Mouse (Mus musculus) embryonic stem cell, embryonic (primary cell): ENCODE measurements at regions not wholly inside any gene's neighbourhood (a gene's known extent, or its start where the extent isn't known, plus 50 kb on each side); places are given as distances from the start of the nearest gene placed in this dataset.
"Not testable (repeated sequence)": the region's sequence is repeated elsewhere in the genome, so short reads cannot be mapped to it uniquely, and the experiment has no call there.

Source experiments
- CTCF ChIA-PET, 4 experiments: fragments of 300-600 bp in 2 of 4; fragments of 350-600 bp in 2 of 4; sonication (Branson Sonifier 250); formaldehyde crosslinking; loops; one replicate each; lab custom pipeline; 2022; ENCODE audit warnings: inconsistent platforms in 2 of 4; lab: Charles Lee
- POLR2A ChIA-PET, 4 experiments: fragments of 300-600 bp in 2 of 4; fragments of 350-600 bp in 2 of 4; sonication (Branson Sonifier 250); formaldehyde crosslinking; loops; one replicate each; lab custom pipeline; 2022; ENCODE audit warnings: antibody characterized with exemption in 4 of 4, inconsistent platforms in 1 of 4; lab: Charles Lee

- ChIA-PET CTCF (no interaction called here), POLR2A (no interaction called here)
Observed at GRCm38 (mm10) chr6:9498921-9499320, 550.7 kb downstream of the Nxph1 start.

DNA sequence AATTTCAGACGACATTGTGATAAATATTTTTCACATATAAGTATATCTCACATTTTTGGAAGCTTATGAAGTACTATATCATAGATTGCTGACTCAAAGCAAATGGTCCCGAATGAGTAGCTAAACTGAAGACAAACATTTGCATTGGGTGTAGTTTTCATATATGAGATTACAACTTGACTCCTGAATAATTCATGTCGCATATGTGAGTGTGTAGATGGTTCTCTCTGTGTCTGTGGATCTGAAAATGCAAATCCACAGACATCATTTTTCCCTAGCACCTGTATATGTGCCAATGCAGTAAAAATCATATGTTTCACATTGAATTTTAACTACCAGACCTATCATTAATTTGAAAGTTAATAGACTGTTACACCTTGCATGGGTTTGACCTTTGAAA is 586.2 kb downstream of the Nxph1 start:
- ChIA-PET CTCF (no interaction called here), POLR2A (no interaction called here)

DNA sequence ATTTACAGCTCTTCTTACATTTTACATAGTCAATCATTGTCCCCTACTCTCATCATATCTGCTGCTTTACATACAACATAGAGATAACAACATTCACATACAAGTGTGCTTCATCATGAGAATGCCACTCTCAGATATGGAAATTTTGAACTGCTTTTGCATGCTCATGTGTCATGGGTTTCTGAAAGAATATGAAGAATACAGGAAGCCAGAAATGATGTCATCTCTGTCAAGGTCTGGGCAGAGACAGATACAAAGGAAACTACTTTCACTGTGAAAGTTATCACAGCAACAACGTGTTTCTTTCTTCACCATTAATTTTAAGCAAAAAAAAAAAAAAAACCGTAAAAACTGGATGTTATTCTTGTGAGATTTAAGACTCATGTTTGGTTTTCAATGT is 590.5 kb downstream of the Nxph1 start:
- POLR2A ChIA-PET, result no interaction called here
- CTCF ChIA-PET, result no interaction called here

- POLR2A ChIA-PET, result no interaction called here
- CTCF ChIA-PET, result no interaction called here
Observed at GRCm38 (mm10) chr6:9550096-9550939, 602.1 kb downstream of the Nxph1 start.

DNA sequence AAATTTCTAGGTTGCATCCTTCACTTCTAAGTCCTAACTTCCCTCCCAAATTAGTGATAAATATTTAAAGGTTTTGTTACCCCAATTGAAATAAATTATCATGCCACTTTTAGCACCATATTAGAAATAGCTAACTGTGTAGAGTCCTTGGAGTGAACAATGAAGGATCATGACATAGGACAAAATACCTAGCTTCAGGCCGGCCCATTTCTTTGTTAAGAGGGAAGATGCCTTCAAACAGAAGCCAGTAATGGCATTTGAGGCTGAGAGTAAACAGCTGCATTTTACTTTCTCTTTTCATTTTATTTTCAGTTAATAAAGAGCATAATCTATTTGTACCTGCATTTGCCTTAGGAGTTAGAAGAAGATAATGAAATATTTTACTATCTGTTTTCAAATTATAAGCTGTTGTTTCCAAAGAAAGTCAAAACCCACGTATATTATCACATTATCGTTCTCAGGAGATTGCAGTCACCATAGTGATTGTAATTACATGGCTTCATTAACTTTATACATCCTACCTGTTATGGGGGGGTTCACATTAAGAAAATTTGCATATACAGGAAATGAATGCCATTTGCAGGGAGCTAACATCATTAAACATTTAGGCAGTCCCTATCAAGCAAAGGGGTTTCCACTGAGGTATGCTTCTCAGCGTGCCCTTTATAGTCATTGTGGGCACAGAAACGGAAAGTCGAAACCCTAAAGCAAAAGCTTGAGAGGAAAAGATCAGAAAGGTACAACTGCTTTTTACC is 615.2 kb downstream of the Nxph1 start:
- ChIA-PET POLR2A (no interaction called here), CTCF (interaction anchor here in 1 of 4 experiments (0.5 kb wide), 1 partner anchor 69 kb away, joined by 3 read pairs; no protein-coding TSS in a partner anchor)

DNA sequence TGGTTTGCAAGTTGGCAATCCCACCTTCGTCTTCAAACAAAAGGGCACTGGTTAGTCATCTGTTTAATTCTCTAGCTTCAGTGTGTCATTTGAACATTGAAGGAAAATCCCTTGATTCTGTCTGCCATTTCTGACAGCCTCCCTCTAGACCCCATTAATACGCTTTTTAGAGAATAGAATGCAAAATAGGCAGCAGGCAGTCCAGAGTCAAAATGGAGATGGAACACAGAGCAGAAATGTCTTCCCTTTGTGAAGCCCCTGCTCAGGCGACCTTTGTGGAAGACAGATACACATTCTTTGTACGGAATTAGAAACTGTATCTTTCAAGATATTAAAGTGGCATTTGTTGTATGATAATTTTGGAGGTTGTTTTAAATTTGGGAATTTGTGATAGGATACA is 623.6 kb downstream of the Nxph1 start:
- POLR2A ChIA-PET, result no interaction called here

GRCm38 (mm10) chr6:9593391-9593790 is 645.2 kb downstream of the Nxph1 start:
- POLR2A ChIA-PET, result no interaction called here
- CTCF ChIA-PET, result no interaction called here

More for the DNA sequence above, 623.6 kb downstream of the Nxph1 start:
- CTCF ChIA-PET, result no interaction called here

GRCm38 (mm10) chr6:9599418-9599817 is 651.2 kb downstream of the Nxph1 start:
- POLR2A ChIA-PET, result no interaction called here
- CTCF ChIA-PET, result no interaction called here

GRCm38 (mm10) chr6:9633931-9634330 is 685.7 kb downstream of the Nxph1 start:
- ChIA-PET POLR2A (no interaction called here), CTCF (no interaction called here)

DNA sequence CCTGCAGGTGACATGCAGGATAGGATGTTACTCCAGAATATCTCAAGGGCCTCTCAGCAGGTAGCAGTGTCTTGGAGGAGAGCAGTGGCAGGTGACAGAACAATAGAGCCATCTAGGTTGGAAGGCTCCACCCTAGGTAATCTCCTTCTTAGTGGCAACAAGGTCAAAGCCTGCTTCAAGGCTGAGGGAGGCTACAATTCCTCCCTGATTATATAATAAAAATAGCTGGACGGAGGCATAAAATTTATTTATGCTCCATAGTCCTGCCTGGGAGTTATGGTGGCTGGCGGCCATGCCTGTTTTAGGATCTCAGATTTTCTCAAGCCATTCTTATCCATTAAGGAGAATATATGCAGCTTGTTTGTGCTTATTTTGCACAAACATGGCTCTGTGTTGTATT is 695.2 kb downstream of the Nxph1 start:
- CTCF ChIA-PET, POLR2A ChIA-PET: not testable (repeated sequence)

- CTCF ChIA-PET, POLR2A ChIA-PET: not testable (repeated sequence)
Observed at GRCm38 (mm10) chr6:9643926-9644325, 695.7 kb downstream of the Nxph1 start.

- POLR2A ChIA-PET, result no interaction called here
- CTCF ChIA-PET, result no interaction called here
Observed at GRCm38 (mm10) chr6:9659672-9660071, 711.4 kb downstream of the Nxph1 start.

GRCm38 (mm10) chr6:9685182-9685581 is 737.0 kb downstream of the Nxph1 start:
- ChIA-PET CTCF (no interaction called here), POLR2A (no interaction called here)

DNA sequence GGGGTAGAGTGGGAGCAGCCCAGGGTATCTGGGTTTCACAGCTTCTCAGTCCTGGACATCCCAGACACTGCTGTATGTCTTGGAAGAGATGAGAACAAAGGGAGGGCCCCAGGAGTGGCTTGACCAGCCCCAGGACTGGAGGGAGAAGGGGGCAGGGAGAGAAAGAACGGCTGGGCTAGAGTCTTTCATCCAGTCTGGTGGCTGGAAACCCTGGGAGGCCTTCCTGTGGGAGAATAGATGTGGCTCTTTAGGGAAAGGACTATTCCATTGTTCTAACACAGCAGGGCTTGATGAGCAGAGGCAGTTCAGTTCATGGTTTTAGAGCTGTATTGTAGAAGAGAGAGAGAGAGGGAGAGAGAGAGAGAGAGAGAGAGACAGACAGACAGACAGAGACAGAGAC is 745.5 kb downstream of the Nxph1 start:
- POLR2A ChIA-PET, result interaction anchor here in 1 of 4 experiments (0.6 kb wide), 1 partner anchor 315 kb away, joined by 4 read pairs; no protein-coding TSS in a partner anchor
- CTCF ChIA-PET, result no interaction called here

DNA sequence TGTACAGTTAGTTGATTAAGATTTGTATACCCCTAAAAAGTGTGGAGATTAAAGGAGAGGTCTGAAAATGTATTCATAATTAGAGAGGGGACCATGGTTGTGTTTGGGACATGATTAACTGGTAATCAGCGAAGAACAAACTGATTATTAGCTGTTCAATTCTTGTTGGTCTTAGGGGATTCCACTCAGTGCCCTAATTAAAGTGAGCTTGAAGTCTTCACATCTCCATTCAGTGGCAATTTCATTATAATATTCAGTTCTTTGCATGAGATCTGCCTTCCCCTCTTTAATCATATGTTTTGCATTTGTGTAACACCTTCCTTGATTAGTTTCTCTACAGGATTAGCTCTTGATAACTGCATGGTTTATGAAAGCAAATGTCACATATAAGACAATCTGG is 749.5 kb downstream of the Nxph1 start:
- POLR2A ChIA-PET, result no interaction called here

DNA sequence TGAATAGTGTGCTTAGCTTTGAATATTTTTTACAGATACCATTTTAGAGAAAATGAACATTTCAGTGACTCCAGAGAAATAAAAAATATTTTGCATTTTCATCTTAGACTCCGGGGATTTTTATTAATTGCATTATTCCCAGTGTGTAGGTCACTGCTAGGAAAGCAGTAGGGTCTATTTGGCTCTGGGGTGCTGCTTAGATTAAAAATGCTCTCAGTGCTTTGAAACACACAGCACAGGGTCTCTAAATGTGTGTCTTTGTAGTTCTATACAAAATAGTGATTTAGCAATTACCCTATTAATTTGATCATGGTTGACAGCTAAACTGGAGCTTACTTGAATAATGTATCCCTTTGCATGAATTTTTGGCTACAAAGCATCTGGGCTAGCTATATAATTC is 750.0 kb downstream of the Nxph1 start:
- ChIA-PET POLR2A (no interaction called here), CTCF (no interaction called here)

More for the DNA sequence above, 749.5 kb downstream of the Nxph1 start:
- CTCF ChIA-PET, result no interaction called here
